Mouse (Mus musculus) liver, embryonic 14.5 days (tissue): ENCODE data around the gene Six3. TPM values are rescaled to one million over a fixed set of nuclear protein-coding genes. Genes with fewer than 3 reads are reported as not detected.

Experiments
- ATAC-seq: fragments of 200-750 bp; cut with Nextera tagmentation; 2 replicates; pipeline ENCODE4 v1.8.0; 2017; ENCODE audit warnings: moderate number of reproducible peaks, mild to moderate bottlenecking, moderate library complexity; ENCODE audit not compliant: insufficient read depth
- DNase-seq, 3 experiments: peaks; one replicate each; pipeline ENCODE4 v3.0.0-alpha.2; 2012 to 2013; ENCODE audit warnings: low read depth in 3 of 3, low spot score in 3 of 3
- H3K27ac ChIP-seq: fragments of 300-500 bp; sonication (generic); 2 replicates; pipeline ENCODE4 v1.5.1; 2014; ENCODE audit warnings: moderate library complexity, mild to moderate bottlenecking, control low read depth, inconsistent platforms
- H3K27me3 ChIP-seq: fragments of 300-500 bp; sonication (generic); 2 replicates; pipeline ENCODE4 v1.6.1; 2014; ENCODE audit warnings: mild to moderate bottlenecking, low read length, moderate library complexity; ENCODE audit not compliant: control insufficient read depth, insufficient read depth
- H3K36me3 ChIP-seq: fragments of 300-500 bp; sonication (generic); replicated peaks from 2 replicates; pipeline ENCODE4 v1.6.1; 2014; ENCODE audit warnings: low read depth; ENCODE audit not compliant: control insufficient read depth, insufficient read depth
- H3K4me1 ChIP-seq, 2 experiments: fragments of 200-500 bp in 1 of 2; fragments of 300-500 bp in 1 of 2; sonication (generic) in 1 of 2; replicated peaks; 2 replicates each; pipeline ENCODE4 v1.6.1; 2012 to 2014; ENCODE audit warnings: antibody characterized with exemption in 1 of 2, inconsistent platforms in 1 of 2, low read length in 1 of 2; ENCODE audit not compliant: control insufficient read depth in 2 of 2, insufficient read depth in 2 of 2
- H3K4me2 ChIP-seq: fragments of 300-500 bp; sonication (generic); 2 replicates; pipeline ENCODE4 v1.6.1; 2014; ENCODE audit warnings: low read depth, mild to moderate bottlenecking, control low read depth, moderate library complexity
- H3K4me3 ChIP-seq, 2 experiments: fragments of 200-500 bp in 1 of 2; fragments of 300-500 bp in 1 of 2; sonication (generic) in 1 of 2; 2 replicates each; pipeline ENCODE4 v1.5.1; 2012 to 2014; ENCODE audit warnings: low read depth in 2 of 2, low read length in 2 of 2, mild to moderate bottlenecking in 2 of 2, control low read depth in 1 of 2, inconsistent platforms in 1 of 2, moderate library complexity in 1 of 2; ENCODE audit not compliant: insufficient read depth in 1 of 2
- H3K9ac ChIP-seq: fragments of 300-500 bp; sonication (generic); replicated peaks from 2 replicates; pipeline ENCODE4 v1.6.1; 2014; ENCODE audit warnings: mild to moderate bottlenecking, control low read depth, moderate library complexity
- H3K9me3 ChIP-seq: fragments of 300-500 bp; sonication (generic); 2 replicates; pipeline ENCODE4 v1.6.1; 2016; ENCODE audit warnings: low read length, mixed read lengths; ENCODE audit not compliant: control insufficient read depth
- CTCF ChIP-seq: IDR thresholded peaks from 2 replicates; pipeline ENCODE4 v1.5.1; 2016; ENCODE audit warnings: antibody characterized with exemption, low read depth, control low read depth
- EP300 ChIP-seq: IDR thresholded peaks from 2 replicates; pipeline ENCODE4 v1.6.1; 2016; ENCODE audit warnings: antibody characterized with exemption, low read depth
- WGBS: fragments of 180-500 bp; shearing (Covaris S2); extraction: QIAGEN DNeasy Blood & Tissue Kit; methylation state at CpG from one replicate; pipeline ENCODE4 v1.1.7; 2014; ENCODE audit not compliant: insufficient replicate concordance; 5-methylcytosine and 5-hydroxymethylcytosine counted together
- polyA plus RNA-seq, 2 experiments: library from polyadenylated mRNA; depleted of rRNA in 1 of 2; stranded (reverse) in 1 of 2; unstranded in 1 of 2; fragments of >200 nt; fragmentation: Nextera tagmentation in 1 of 2; extraction: Ambion mirVana in 1 of 2; gene quantifications; 2 replicates each; pipeline versions ENCODE4 v1.2.1 to v1.2.3; 2012 to 2014

Gene Six3
- polyA plus RNA-seq, 2 experiments, result 0.01 TPM; not detected in 1

GRCm38 (mm10) chr17:85595853-85596252 is 17.6 kb upstream of the Six3 start:
- Histone ChIP-seq H3K27ac (no peak overlapping the region), H3K27me3 (no peaks in the 10 kb centered on the region; the same call in none of the 2 replicates), H3K36me3 (no peaks in the 10 kb centered on the region), H3K9me3 (no peaks in the 10 kb centered on the region), H3K4me2 (no peak overlapping the region), H3K9ac (no peak overlapping the region), H3K4me1 (no peaks in the 10 kb centered on the region), H3K4me3 (no peak overlapping the region)
- WGBS, result 44% methylated on average over 10 of the region's 10 CpGs
- ATAC-seq (no peak), DNase-seq (no peak)
- TF ChIP-seq CTCF (no peak), EP300 (no peak)

GRCm38 (mm10) chr17:85596341-85596890 is 17.0 kb upstream of the Six3 start:
- DNase-seq (no peak), ATAC-seq (no peak)
- Histone ChIP-seq H3K27ac (no peak overlapping the region), H3K9me3 (no peaks in the 10 kb centered on the region), H3K4me2 (no peak overlapping the region), H3K4me3 (no peak overlapping the region), H3K9ac (no peak overlapping the region), H3K27me3 (no peaks in the 10 kb centered on the region; the same call in none of the 2 replicates), H3K4me1 (no peaks in the 10 kb centered on the region), H3K36me3 (no peaks in the 10 kb centered on the region)
- 33% methylated on average over 6 of the region's 6 CpGs for WGBS
- no peak for TF ChIP-seq EP300

- Histone ChIP-seq H3K4me3 (no peak overlapping the region), H3K4me2 (no peak overlapping the region), H3K27me3 (peaks cover 4% of the 10 kb centered on the region), H3K9ac (no peak overlapping the region), H3K4me1 (no peaks in the 10 kb centered on the region), H3K36me3 (no peaks in the 10 kb centered on the region), H3K27ac (no peak overlapping the region), H3K9me3 (no peaks in the 10 kb centered on the region)
- 49% methylated on average over 9 of the region's 9 CpGs for WGBS
- ATAC-seq (no peak), DNase-seq (no peak)
- TF ChIP-seq CTCF, result no peak
- no peak for TF ChIP-seq EP300
These were observed 13.9 kb upstream of the Six3 start for GRCm38 (mm10) chr17:85599520-85599919.

- Histone ChIP-seq H3K4me1 (no peaks in the 10 kb centered on the region), H3K9me3 (no peaks in the 10 kb centered on the region), H3K9ac (no peak overlapping the region), H3K4me3 (no peak overlapping the region), H3K36me3 (no peaks in the 10 kb centered on the region), H3K4me2 (no peak overlapping the region), H3K27ac (no peak overlapping the region), H3K27me3 (peaks cover 65% of the 10 kb centered on the region)
- no peak for TF ChIP-seq EP300
- no peak for TF ChIP-seq CTCF
- no peak for ATAC-seq
- 7% methylated on average over 3 of the region's 3 CpGs for WGBS
- no peak for DNase-seq
These were observed 6.9 kb upstream of the Six3 start for GRCm38 (mm10) chr17:85606463-85606862.

- peaks cover 77% of the 10 kb centered on the region for H3K27me3 ChIP-seq
- H3K36me3 ChIP-seq, result no peaks in the 10 kb centered on the region
- 2% methylated on average over 41 of the region's 41 CpGs for WGBS
- H3K27ac ChIP-seq, result no peak overlapping the region
- no peak overlapping the region for H3K9ac ChIP-seq
- H3K4me1 ChIP-seq, result no peaks in the 10 kb centered on the region
- no peak overlapping the region for H3K4me2 ChIP-seq
- TF ChIP-seq EP300 (no peak), CTCF (no peak)
- DNase-seq, result no peak
- ATAC-seq, result no peak
- no peak overlapping the region for H3K4me3 ChIP-seq
- no peaks in the 10 kb centered on the region for H3K9me3 ChIP-seq
These were observed 5.6 kb upstream of the Six3 start for GRCm38 (mm10) chr17:85607556-85608365.
